Mouse (Mus musculus) naive thymus-derived CD4-positive, alpha-beta T cell, adult 2 months (primary cell): ENCODE measurements around the gene Susd2.
A peak's percentile ranks its signal among the peaks of the same experiment; 100 is the strongest.

Experiments
- DNase-seq: peaks from one replicate; pipeline ENCODE4 v3.0.0-alpha.2; 2011; ENCODE audit warnings: low read depth

Susd2 gene

GRCm38 (mm10) chr10:75643741-75644343 lies at the start of gene Susd2:
TSS of gene Susd2 (minus strand) at chr10:75644008.
- peak; percentile 76 for DNase-seq

GRCm38 (mm10) chr10:75688598-75688997 lies 44.8 kb upstream of the Susd2 start:
- DNase-seq = no peak

DNA sequence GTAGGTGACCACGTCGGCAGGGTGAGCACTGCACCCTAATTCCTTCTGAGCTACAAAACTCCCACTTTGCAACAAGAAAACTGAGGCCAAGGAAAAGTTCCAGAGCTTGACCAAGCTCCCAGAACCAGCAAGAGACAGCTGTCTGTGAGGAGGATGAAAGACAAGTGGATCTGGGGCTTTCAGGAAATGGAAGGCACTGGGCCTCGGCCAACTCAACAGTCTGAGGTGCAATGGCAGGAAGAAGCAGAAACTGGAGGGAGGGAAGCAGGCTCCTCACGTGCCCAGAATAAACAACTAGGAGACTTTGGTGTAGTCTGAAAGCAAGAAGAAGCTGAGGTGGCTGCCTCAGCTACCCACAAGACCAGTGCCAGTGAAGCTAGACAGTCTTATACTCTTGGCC lies 42.9 kb upstream of the Susd2 start:
- DNase-seq = no peak

DNA sequence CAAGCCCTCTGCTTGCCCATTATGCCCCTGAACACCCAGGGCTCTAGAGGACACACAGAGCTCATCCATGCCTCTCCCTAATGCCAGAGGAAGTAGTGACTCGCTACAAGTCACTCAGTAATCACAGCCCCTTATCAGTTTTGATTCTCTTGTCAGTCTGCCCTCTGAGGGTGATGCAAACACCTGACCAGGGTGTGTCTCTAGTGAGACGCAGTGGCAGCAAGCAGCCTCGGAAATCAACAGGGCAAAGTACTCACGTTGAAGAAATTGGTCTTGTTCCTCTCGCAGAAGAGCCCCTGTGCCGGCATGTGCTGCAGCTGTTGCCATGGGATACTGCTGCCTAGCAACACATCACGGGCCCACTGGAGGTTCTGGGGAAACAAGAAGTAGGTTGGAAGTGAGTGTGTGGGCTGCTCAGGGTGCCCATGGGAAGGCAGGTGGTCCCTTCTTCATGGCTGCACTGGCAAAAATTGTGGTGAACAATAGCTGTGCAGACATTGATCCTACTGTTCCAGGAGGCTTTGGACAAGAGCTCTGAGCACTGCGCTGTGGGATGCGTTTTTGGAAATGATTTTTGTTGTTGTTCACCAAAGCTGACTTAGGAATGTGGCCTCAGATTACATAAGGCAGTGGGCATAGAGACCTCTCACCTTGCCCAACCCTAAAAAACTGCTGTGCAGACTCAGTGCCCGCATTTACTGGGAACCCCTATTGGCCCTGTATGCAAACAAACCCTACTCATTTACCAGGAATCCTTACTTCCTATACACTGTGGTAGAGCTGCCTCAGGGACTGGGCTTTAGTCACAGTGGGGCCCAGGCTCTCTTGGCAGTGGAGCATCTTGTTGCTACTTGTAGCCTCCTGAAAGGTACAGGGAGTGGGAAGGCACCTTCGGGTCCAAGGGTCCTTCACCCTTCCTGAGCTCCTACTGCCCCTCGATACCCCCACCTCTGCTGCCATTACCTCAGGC lies 40.5 kb upstream of the Susd2 start:
- DNase-seq = no peak

DNA sequence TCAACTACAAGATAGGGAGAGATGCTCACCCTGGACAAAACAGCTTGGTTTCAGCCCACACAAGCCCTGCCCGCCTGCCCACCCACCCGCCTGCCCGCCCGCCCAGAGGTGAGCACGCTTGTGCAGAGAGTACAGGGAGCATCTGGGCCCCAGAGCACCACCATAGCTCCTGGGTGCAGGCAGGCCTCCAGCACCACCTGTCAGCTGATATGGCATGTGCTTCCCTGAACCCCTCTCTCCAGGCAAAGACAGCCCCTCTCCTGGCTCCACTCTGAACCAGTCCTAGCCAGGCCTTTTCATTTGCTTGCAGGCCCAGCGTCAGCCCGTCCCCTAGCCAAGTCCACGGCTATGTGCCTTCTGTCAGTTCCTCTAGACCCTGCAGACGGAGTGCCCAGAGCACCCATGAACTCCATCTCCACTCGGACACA lies 36.8 kb upstream of the Susd2 start:
- no peak for DNase-seq

DNA sequence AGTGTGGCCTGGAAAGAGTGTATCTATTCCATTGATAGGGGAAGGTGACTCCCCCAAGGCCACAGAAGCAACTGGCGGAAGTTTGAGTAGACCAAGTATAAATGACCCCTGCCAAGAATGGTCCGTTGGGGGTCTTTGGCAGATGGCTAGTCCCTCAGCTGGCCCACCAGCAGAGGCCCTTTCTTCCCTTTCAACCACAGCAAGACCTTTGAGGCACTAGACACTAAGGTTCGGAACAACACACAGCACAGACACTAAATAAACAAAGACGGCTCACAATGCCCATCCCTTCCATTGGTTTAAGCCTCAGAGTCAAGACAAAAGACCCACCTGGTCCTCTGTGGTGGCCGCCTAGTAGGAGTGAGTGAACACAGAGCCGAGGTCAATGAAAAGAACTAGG lies 35.4 kb upstream of the Susd2 start:
- no peak for DNase-seq

- no peak for DNase-seq
Observed at GRCm38 (mm10) chr10:75677989-75678388, 34.2 kb upstream of the Susd2 start.

GRCm38 (mm10) chr10:75677571-75677970 lies 33.8 kb upstream of the Susd2 start:
- no peak for DNase-seq

- no peak for DNase-seq
Observed at GRCm38 (mm10) chr10:75676819-75677565, 33.2 kb upstream of the Susd2 start.

- DNase-seq = no peak
Observed at GRCm38 (mm10) chr10:75676286-75676685, 32.5 kb upstream of the Susd2 start.

- DNase-seq = no peak
Observed at GRCm38 (mm10) chr10:75675594-75675993, 31.8 kb upstream of the Susd2 start.

GRCm38 (mm10) chr10:75669936-75670335 lies 26.1 kb upstream of the Susd2 start:
- DNase-seq = no peak

GRCm38 (mm10) chr10:75667911-75668270 lies 24.1 kb upstream of the Susd2 start:
- DNase-seq = no peak

DNA sequence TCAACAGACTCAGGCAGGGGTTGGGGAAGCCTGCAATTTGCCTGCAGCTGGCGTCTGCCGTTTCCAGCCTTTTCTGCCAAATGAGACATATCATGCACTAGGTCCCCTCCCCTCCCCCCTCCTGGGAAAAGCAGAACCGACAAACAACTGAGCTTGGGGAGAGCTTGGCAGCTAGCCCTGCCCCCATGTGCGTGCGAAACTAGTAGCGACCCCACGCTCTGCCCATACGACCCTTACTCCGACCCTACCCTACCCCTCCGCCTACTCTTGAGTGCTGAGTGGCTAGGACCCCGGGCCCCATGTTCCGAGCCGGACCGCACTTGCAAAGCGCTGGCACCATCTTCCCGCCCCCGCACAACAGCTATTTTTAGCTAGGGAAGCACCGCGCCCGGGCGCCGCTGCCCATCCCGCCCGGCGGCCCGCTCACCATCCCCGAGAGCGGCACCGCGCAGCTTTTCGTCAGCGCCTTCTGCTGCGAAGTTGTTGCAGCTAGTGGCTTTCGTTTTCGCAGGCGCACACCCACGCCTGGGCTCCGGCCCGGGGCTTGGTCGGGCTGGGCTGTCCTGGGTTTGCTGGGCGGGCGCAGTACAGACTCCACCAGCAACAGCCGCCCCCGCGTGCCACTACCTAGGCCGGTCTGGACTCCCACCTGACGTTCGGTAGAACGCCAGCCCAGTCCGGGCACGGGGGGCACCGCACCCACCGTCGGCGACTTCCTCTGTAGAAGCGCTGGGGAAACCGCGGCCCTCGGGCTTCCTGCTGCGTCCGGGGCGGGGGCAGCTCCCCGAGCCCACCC lies 23.5 kb upstream of the Susd2 start:
- DNase-seq = peak; percentile 73

DNA sequence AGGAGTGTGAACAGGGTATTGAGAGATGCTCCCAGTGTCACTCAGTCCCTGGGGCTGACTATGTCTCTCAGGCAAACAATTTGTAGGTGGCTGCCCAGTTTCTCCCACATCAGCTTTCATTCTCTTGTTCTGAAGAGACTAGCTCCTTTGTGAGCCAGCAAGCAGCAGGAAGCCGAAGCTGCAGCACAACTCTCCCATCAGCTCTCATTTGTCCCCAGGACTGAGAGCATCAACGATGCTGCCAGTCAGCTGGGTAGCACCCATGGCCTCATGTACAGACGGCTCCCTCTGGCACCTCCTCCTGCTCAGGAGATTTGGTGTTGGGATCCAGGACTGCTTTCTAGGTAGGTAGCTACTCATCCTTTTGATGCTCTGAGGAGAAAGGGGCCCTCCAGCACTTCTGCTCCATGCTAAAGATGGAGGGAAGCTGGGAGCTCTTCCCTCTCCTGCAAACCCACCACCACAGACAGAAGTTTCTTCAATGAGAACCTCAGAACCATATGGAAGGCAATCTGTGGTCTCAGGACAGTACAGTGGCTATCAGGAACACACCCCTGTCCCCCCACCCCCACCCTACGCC lies 22.7 kb upstream of the Susd2 start:
- peak; percentile 53 for DNase-seq

DNA sequence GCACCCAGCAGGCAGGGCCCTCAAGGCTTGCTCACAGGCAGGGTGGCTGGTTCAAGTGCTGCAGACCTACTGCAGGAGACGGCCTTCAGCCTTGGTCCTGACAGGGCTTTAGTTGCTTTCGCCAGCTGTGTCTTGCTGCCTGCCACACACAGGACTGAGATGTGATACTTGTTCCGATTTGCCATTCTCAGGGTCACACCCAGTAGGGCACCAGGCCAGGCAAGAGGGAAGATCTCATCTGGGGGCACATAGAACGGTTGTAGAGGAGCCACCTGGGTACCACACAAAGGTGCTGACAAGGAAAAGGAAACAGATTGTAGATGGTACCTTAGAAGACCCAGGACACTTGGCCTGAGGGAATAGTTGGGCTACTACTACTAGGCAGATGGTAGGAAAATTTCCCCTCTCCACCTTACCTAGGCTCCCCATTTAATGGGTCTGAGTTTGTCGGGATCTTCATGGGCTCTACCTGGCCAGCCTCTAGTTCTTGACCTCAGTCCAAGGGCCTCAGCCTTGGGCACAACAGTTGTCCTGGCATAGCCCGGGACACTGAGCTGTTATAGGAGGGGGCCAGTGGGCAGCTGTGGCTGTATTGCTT lies 21.0 kb upstream of the Susd2 start:
- DNase-seq = no peak

DNA sequence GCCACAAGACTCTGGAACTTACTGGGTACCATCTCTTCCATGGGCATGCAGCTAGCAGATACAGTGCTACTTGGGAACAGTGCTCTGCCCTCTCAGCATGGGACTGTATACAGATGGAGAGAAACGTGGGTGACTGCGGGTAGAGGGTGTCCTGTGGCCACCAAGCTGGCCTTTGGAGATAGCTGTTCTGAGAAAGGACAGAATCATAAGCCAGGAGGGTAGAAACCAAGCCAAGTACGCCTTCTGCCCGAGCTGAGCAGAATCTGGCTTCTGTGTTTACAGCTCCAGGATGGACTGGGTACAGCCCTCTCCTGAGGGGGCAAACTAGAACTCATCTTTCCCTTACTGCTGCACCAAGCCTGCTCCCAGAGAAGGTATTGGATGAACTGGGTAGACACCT lies 18.8 kb upstream of the Susd2 start:
- DNase-seq = no peak

- no peak for DNase-seq
Observed at GRCm38 (mm10) chr10:75661876-75662275, 18.1 kb upstream of the Susd2 start.

DNA sequence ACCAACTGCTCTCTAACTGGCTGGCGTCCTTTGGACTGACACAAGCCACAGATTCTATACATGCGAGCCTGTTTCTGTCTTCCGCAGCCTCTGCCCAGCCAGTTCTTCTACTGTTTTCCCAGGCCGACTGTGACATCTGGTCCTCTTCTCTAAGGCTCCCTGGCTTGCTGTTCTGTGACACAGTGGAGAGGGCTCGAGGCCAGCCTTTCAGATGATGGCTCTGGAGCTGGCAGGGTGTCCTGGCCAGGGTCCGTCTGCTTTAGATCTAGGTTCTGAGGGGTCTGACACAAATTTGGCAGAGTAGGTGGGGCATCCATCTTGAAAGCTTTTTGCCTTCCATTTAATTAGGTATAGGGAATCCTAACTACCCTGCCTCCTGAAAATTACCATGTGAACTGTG lies 17.6 kb upstream of the Susd2 start:
- DNase-seq = no peak

- no peak for DNase-seq
Observed at GRCm38 (mm10) chr10:75657772-75658171, 14.0 kb upstream of the Susd2 start.

- no peak for DNase-seq
Observed at GRCm38 (mm10) chr10:75657165-75657564, 13.4 kb upstream of the Susd2 start.
